Mouse (Mus musculus) limb, embryonic 15.5 days (tissue): Measurements from ENCODE around the gene Fyco1. TPM values are rescaled to one million over a fixed set of nuclear protein-coding genes. Genes with fewer than 3 reads are reported as not detected.
"Not testable (repeated sequence)": the region's sequence is repeated elsewhere in the genome, so short reads cannot be mapped to it uniquely, and the experiment has no call there.

Source experiments
- ATAC-seq: fragments of 200-750 bp; cut with Nextera tagmentation; 2 replicates; pipeline ENCODE4 v1.8.0; 2017; ENCODE audit warnings: low read depth, moderate TSS enrichment; ENCODE audit not compliant: insufficient number of reproducible peaks, low FRiP score, low TSS enrichment
- H3K27ac ChIP-seq: fragments of 300-500 bp; sonication (generic); 2 replicates; pipeline ENCODE4 v1.5.1; 2015; ENCODE audit warnings: moderate library complexity, mild to moderate bottlenecking, inconsistent platforms
- H3K27me3 ChIP-seq: fragments of 300-500 bp; sonication (generic); 2 replicates; pipeline ENCODE4 v1.6.1; 2015; ENCODE audit warnings: inconsistent platforms
- H3K36me3 ChIP-seq: fragments of 300-500 bp; sonication (generic); 2 replicates; pipeline ENCODE4 v1.6.1; 2015; ENCODE audit warnings: inconsistent platforms
- H3K4me1 ChIP-seq: fragments of 300-500 bp; sonication (generic); 2 replicates; pipeline ENCODE4 v1.6.1; 2015; ENCODE audit warnings: inconsistent platforms
- H3K4me2 ChIP-seq: fragments of 300-500 bp; sonication (generic); 2 replicates; pipeline ENCODE4 v1.6.1; 2015; ENCODE audit warnings: mild to moderate bottlenecking, inconsistent platforms
- H3K4me3 ChIP-seq: fragments of 300-500 bp; sonication (generic); 2 replicates; pipeline ENCODE4 v1.5.1; 2015; ENCODE audit warnings: mild to moderate bottlenecking, inconsistent platforms
- H3K9ac ChIP-seq: fragments of 300-500 bp; sonication (generic); 2 replicates; pipeline ENCODE4 v1.6.1; 2015; ENCODE audit warnings: inconsistent platforms
- H3K9me3 ChIP-seq: fragments of 300-500 bp; sonication (generic); 2 replicates; pipeline ENCODE4 v1.6.1; 2016; ENCODE audit warnings: inconsistent platforms
- whole genome bisulfite sequencing: fragments of 180-500 bp; shearing (Covaris S2); methylation state at CpG from one replicate; pipeline ENCODE4 v1.1.7; 2015; 5-methylcytosine and 5-hydroxymethylcytosine counted together
- polyA plus RNA-seq: library from polyadenylated mRNA; unstranded; fragments of >200 nt; fragmentation: Nextera tagmentation; extraction: Ambion mirVana; gene quantifications from 2 replicates; pipeline ENCODE4 v1.2.1, GENCODE M21; 2015

The Fyco1 gene
- polyA plus RNA-seq, 1 experiment from 2014 or later, result 16.2 TPM

DNA sequence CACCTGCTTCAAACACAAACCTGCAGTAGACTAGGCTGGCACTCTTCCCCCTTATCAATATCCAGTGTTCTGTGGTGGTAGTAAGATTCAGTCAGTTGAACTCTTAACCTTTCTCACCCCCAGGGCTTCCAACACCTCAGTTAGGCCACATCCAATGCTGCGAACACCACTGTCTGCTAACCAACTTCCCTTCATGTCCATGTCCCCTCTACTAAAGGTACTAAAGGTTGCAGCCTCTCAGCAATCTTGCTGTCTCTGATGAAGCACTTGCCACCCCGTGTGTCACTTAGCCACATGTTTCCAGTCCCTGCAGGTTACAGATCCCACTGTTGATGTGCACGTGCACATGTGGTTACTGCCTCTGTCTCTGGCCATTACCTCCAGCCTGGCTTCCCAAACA, 87.9 kb downstream of the Fyco1 start:
- 78% methylated on average over 3 of the region's 3 CpGs for WGBS
- Histone ChIP-seq H3K27me3 (no peaks in the 10 kb centered on the region), H3K9ac (no peak overlapping the region), H3K36me3 (no peaks in the 10 kb centered on the region), H3K4me3 (no peak overlapping the region), H3K4me2 (no peak overlapping the region), H3K4me1 (no peaks in the 10 kb centered on the region), H3K27ac (no peak overlapping the region), H3K9me3 (no peaks in the 10 kb centered on the region)
- no peak for ATAC-seq

DNA sequence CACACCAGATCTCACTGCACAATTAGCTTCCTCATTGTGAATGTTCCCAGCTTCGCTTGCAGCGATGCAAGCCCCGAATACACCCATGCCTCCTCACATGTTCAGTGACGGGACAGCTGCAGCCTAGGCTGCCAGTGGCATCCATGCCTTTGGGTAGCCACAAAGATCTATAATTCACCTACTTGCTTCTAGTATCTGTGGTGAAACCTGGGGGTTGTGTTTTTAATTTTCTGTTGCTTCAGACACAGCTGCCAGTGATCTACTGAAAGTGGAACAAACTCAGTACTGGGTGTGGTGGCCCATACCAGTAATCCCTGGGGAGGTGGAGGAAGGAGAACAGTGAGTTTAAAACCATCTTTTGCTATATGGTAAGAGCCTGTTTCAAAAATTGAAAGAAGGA, 88.8 kb downstream of the Fyco1 start:
- Histone ChIP-seq H3K27ac (no peak overlapping the region), H3K9me3 (no peaks in the 10 kb centered on the region), H3K9ac (no peak overlapping the region), H3K4me3 (no peak overlapping the region), H3K27me3 (no peaks in the 10 kb centered on the region), H3K4me1 (no peaks in the 10 kb centered on the region), H3K4me2 (no peak overlapping the region), H3K36me3 (no peaks in the 10 kb centered on the region)
- no peak for ATAC-seq
- 79% methylated on average over 4 of the region's 4 CpGs for WGBS

DNA sequence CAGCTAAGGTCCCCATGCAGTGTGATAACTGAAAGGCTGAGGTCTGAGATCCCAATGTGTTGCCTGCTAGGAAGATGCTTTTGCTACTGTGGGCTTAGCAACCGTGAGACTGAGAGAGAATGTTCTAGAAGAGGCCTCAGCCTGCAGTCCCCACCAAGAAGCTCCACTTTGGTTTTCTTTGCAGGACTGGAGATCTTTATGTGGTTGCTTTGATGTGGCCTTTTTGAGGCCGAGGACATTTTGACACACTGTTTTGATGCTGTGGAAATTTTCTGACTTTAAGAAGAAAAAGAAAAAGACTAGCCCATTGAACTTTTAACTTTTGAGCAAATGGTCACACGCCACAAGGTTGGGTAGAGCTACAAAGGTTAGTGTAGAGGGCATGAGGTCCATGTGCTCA, 90.9 kb downstream of the Fyco1 start:
- ATAC-seq, result no peak
- Histone ChIP-seq H3K27me3 (no peaks in the 10 kb centered on the region), H3K9ac (no peak overlapping the region), H3K4me3 (no peak overlapping the region), H3K4me1 (no peaks in the 10 kb centered on the region), H3K4me2 (no peak overlapping the region), H3K27ac (no peak overlapping the region), H3K9me3 (no peaks in the 10 kb centered on the region), H3K36me3 (no peaks in the 10 kb centered on the region)
- 85% methylated on average over 3 of the region's 3 CpGs for WGBS

DNA sequence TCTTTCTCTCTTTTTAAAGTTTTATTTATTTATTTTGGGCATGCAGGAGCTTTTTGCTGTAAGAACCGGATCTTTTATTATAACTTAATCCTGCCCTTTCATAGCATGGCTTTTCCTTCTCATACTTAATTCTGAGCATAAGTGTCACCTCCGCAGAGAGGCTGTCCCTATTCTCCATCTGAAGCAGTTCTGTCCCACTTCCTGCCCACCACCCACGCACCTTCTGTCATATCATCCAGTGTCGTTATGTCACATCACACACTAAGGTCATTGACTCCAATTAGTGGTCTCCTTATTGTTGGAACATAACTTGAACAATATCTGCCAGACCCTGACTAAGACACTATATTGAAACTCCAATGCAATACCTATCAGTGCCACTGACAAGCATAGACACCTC, 93.1 kb downstream of the Fyco1 start:
- Histone ChIP-seq H3K4me3 (no peak overlapping the region), H3K9me3 (no peaks in the 10 kb centered on the region), H3K27me3 (no peaks in the 10 kb centered on the region), H3K27ac (no peak overlapping the region), H3K36me3 (no peaks in the 10 kb centered on the region), H3K4me1 (no peaks in the 10 kb centered on the region), H3K9ac (no peak overlapping the region), H3K4me2 (no peak overlapping the region)
- WGBS, result 76% methylated on average over 4 of the region's 4 CpGs
- no peak for ATAC-seq

DNA sequence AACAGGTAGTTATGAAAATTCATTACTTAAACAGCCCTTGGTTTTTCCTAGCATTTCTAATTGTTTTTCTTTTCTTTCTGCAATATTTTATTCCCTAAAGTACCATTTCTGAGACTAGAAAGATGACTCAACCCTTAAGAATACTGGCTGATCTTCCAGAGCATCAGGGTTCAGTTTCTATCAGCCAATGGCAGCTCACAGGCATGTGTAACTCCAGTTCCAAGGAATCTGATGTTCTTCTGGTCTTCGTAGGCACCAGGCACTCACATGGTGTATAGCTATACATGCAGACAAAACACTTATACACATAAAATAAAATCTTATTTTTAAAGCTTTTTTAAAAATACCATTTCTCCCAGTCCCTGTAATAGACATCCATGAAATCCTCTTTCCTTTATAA, 93.5 kb downstream of the Fyco1 start:
- Histone ChIP-seq H3K4me1 (no peaks in the 10 kb centered on the region), H3K27ac (no peak overlapping the region), H3K9me3 (no peaks in the 10 kb centered on the region), H3K4me2 (no peak overlapping the region), H3K4me3 (no peak overlapping the region), H3K36me3 (no peaks in the 10 kb centered on the region), H3K9ac (no peak overlapping the region), H3K27me3 (no peaks in the 10 kb centered on the region)
- WGBS, result 70% methylated on average over 1 of the region's 1 CpGs
- ATAC-seq, result no peak

DNA sequence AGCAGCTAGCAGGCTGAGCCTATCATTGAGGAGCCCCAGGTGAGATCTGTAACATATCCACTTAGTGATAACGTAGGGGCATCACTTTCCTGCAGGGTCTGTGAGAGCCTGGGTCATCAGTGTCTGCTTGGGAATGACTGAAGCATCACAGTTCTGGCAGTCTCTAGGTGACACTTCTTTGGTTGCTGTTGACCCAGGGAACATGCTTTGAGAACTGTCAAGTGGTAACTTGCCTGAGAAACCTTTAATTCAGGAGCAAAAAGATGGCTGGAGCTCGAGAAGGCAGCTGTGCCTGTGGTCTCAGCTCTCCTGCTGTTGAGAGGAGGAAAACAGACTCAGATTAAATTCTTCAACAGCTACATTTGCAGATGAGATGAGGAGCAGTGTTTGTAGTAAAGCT, 94.4 kb downstream of the Fyco1 start:
- ATAC-seq, result no peak
- no peaks in the 10 kb centered on the region for H3K4me1 ChIP-seq
- no peak overlapping the region for H3K4me3 ChIP-seq
- H3K9ac ChIP-seq, result no peak overlapping the region
- no peaks in the 10 kb centered on the region for H3K36me3 ChIP-seq
- no peaks in the 10 kb centered on the region for H3K27me3 ChIP-seq
- H3K27ac ChIP-seq, result no peak overlapping the region
- 50% methylated on average over 2 of the region's 2 CpGs for WGBS
- H3K4me2 ChIP-seq, result no peak overlapping the region
- H3K9me3 ChIP-seq, result no peaks in the 10 kb centered on the region

DNA sequence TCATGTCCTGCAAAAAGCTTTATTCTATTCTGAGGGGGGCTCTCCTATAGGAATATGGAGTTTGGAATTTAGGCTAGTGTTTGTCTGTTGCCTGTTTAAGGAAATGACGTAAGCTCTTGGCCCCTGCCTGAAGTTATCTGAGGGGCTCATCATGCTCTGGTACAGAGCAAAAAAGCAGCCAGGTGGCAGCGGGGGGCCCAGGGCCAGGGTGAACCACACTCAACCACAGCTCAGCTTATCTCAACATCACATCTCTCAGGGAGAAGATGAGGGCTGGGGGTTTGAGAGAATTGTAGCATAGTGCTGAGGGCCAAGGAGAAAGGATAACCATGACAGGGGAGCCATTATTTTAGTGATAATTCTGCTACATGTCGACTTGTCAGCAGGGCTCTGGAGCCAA, 94.9 kb downstream of the Fyco1 start:
- Histone ChIP-seq H3K27ac (no peak overlapping the region), H3K4me1 (no peaks in the 10 kb centered on the region), H3K4me3 (no peak overlapping the region), H3K4me2 (no peak overlapping the region), H3K27me3 (no peaks in the 10 kb centered on the region), H3K36me3 (no peaks in the 10 kb centered on the region), H3K9ac (no peak overlapping the region), H3K9me3 (no peaks in the 10 kb centered on the region)
- no peak for ATAC-seq
- WGBS, result 70% methylated on average over 3 of the region's 3 CpGs

DNA sequence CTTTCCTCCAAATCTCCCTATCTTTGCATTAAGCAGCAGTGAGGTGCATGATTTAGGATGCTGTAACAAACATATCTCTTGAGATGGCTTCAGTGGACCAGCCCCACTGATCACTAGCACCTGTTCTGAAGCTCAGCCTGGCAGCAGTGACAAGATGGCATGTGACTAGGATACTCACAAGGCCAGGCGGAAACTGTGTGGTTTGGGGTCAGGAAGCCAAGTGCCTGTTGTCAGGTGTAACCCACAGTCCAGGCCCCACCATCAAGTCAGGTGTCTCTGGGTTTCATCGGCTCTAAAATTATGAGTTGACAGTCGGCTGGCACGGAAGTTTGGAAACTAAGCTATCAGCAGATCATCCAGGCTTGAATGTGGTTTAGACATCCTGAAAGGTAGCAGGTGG, 97.4 kb downstream of the Fyco1 start:
- Histone ChIP-seq H3K4me3 (no peak overlapping the region), H3K9ac (no peak overlapping the region), H3K27ac (no peak overlapping the region), H3K9me3 (no peaks in the 10 kb centered on the region), H3K36me3 (no peaks in the 10 kb centered on the region), H3K4me1 (no peaks in the 10 kb centered on the region), H3K4me2 (no peak overlapping the region), H3K27me3 (no peaks in the 10 kb centered on the region)
- WGBS, result 88% methylated on average over 4 of the region's 4 CpGs
- ATAC-seq, result no peak

DNA sequence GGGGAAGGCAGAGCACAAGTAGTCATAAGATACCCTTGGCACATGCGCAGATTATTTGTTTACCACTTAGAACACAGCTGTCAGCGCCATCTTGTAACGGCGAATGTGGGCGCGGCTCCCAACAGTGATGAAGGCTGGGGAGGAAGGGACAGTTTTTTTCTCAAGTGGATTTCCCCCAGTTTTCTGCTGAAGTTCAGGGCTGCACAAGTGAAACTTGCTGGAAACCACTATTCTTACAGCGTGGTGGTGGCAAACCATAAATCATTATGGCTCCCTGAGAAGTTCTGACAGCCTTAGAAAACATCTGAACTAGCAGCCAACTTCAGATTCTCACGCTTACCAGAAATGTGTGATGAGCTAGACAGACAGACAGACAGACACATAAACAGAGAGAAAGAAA, 102.0 kb downstream of the Fyco1 start:
- H3K27me3 ChIP-seq, H3K4me3 ChIP-seq, H3K27ac ChIP-seq, H3K4me2 ChIP-seq, H3K9me3 ChIP-seq, H3K4me1 ChIP-seq, ATAC-seq, H3K36me3 ChIP-seq, H3K9ac ChIP-seq: not testable (repeated sequence)
- WGBS, result 90% methylated on average over 8 of the region's 8 CpGs

DNA sequence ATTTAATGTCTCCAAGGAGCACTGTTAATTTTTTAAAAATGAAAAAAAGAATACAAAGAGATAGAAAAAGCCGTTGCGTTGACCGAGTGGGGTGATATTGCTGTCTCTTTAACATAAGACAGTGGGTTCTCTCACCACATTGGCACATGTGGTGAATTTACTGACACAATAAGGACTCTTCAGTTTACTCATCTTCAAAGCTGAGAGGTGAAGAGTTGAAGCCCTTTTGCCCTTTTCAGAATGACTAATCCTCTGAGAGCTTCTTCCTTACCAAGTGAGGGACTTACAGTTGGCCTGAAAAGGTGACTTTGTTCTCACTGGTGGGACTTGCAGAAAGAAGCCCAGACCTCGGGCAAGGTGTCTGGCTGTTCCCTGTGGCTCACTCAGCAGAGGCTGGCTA, 110.9 kb downstream of the Fyco1 start:
- H3K9me3 ChIP-seq, result no peaks in the 10 kb centered on the region
- H3K27ac ChIP-seq, result no peak overlapping the region
- H3K4me2 ChIP-seq, result no peak overlapping the region
- H3K4me1 ChIP-seq, result no peaks in the 10 kb centered on the region
- H3K9ac ChIP-seq, result no peak overlapping the region
- 83% methylated on average over 4 of the region's 4 CpGs for WGBS
- no peak overlapping the region for H3K4me3 ChIP-seq
- ATAC-seq, result no peak
- no peaks in the 10 kb centered on the region for H3K27me3 ChIP-seq
- H3K36me3 ChIP-seq, result no peaks in the 10 kb centered on the region

Other genes with a start within 250 kb of the Fyco1 start
- gene Slc6a20b, start 219.3 kb downstream of the Fyco1 start, polyA plus RNA-seq, result 0.15 and 0.18 TPM in 2 replicates
- 0.24 and 0.27 TPM in 2 replicates for gene Ccr9, start 173.5 kb downstream of the Fyco1 start, polyA plus RNA-seq
- gene Slc6a20a, start 173.0 kb downstream of the Fyco1 start, polyA plus RNA-seq, result 0.17 TPM in 1 of 2 replicates, not detected in the other
- 63.1 and 69.1 TPM in 2 replicates for gene Lztfl1, start 134.2 kb downstream of the Fyco1 start, polyA plus RNA-seq
- 0.32 and 0.62 TPM in 2 replicates for gene Cxcr6, start 45.4 kb downstream of the Fyco1 start, polyA plus RNA-seq
- 0.03 TPM in 1 of 2 replicates, not detected in the other for gene Xcr1, start 10.1 kb upstream of the Fyco1 start, polyA plus RNA-seq
- 4.2 and 5.8 TPM in 2 replicates for gene Ccr1, start 116.8 kb upstream of the Fyco1 start, polyA plus RNA-seq
- gene Ccr1l1, start 126.5 kb upstream of the Fyco1 start, polyA plus RNA-seq, result not detected in 2 replicates
- gene Ccr3, start 170.1 kb upstream of the Fyco1 start, polyA plus RNA-seq, result 0.20 TPM in 1 of 2 replicates, not detected in the other